Comparison of ENCODE assay signal across 7 mouse cellular contexts in genomic region chr19:4854552-4855469, GRCm38 (mm10). TPM values are rescaled to one million over a fixed set of nuclear protein-coding genes. Genes with fewer than 3 reads are reported as not detected.
DNase-seq lines count a peak whose midpoint lies in the region; ATAC-seq lines count a peak whose summit lies in the region.

Gene Ctsf (plus strand): TSS chr19:4855130.

- H3K4me2 ChIP-seq in limb, embryonic 11.5 days (ENCODE audit: low read depth, severe bottlenecking), result peak within 1 kb of the TSS; percentile 97
- peak within 1 kb of the TSS; percentile 97 for H3K4me2 ChIP-seq in midbrain, embryonic 13.5 days (replicated peaks)

- DNase-seq in heart, adult 9 months (ENCODE audit: low spot score in 2 of 2), result peak; percentile 92 to 93
- DNase-seq in kidney, adult 9 months, result peak; percentile 95
- peak; percentile 81 for DNase-seq in limb, embryonic 11.5 days (ENCODE audit: low spot score)
- DNase-seq in spleen, adult 18-20 months, result peak; percentile 30 to 35

- peaks cover 54% of the 10 kb centered on the region for H3K4me1 ChIP-seq in erythroblast, embryonic 14.5 days (ENCODE audit: control insufficient read depth)
- H3K4me1 ChIP-seq in limb, embryonic 11.5 days (ENCODE audit: control insufficient read depth, insufficient read depth, low read length), result peaks cover 3% of the 10 kb centered on the region; the same call in 1 of the 2 replicates
- H3K4me1 ChIP-seq in midbrain, embryonic 13.5 days (replicated peaks), result peaks cover 17% of the 10 kb centered on the region

- peak within 1 kb of the TSS; percentile 55 for H3K9ac ChIP-seq in limb, embryonic 11.5 days (ENCODE audit: low read length)
- H3K9ac ChIP-seq in midbrain, embryonic 13.5 days (replicated peaks), result peak within 1 kb of the TSS; percentile 81

- no peak within 1 kb of the TSS for H3K27ac ChIP-seq in limb, embryonic 11.5 days (replicated peaks; ENCODE audit: low read depth, low read length)
- H3K27ac ChIP-seq in midbrain, embryonic 13.5 days, result peak within 1 kb of the TSS; percentile 45; the same call in 1 of the 2 replicates

- peaks cover 5% of the 10 kb centered on the region; the same call in 1 of the 2 replicates for H3K9me3 ChIP-seq in erythroblast, embryonic 14.5 days (ENCODE audit: control insufficient read depth, low read length)
- H3K9me3 ChIP-seq in limb, embryonic 11.5 days (ENCODE audit: control insufficient read depth, low read length), result no peaks in the 10 kb centered on the region
- no peaks in the 10 kb centered on the region for H3K9me3 ChIP-seq in midbrain, embryonic 13.5 days

- peak within 1 kb of the TSS; percentile 66 for H3K4me3 ChIP-seq in erythroblast, embryonic 14.5 days (replicated peaks)
- H3K4me3 ChIP-seq in limb, embryonic 11.5 days (ENCODE audit: low read depth, low read length), result peak within 1 kb of the TSS; percentile 58
- H3K4me3 ChIP-seq in midbrain, embryonic 13.5 days (replicated peaks), result peak within 1 kb of the TSS; percentile 69

- peaks cover 34% of the 10 kb centered on the region for H3K36me3 ChIP-seq in erythroblast, embryonic 14.5 days (ENCODE audit: control insufficient read depth)
- no peaks in the 10 kb centered on the region for H3K36me3 ChIP-seq in limb, embryonic 11.5 days (ENCODE audit: control insufficient read depth, insufficient read depth, low read length)
- peaks cover 12% of the 10 kb centered on the region for H3K36me3 ChIP-seq in midbrain, embryonic 13.5 days

- H3K27me3 ChIP-seq in erythroblast, embryonic 14.5 days (ENCODE audit: control insufficient read depth), result peaks cover 70% of the 10 kb centered on the region
- H3K27me3 ChIP-seq in limb, embryonic 11.5 days (ENCODE audit: control insufficient read depth, insufficient read depth, low read length), result no peaks in the 10 kb centered on the region
- H3K27me3 ChIP-seq in midbrain, embryonic 13.5 days, result peaks cover 12% of the 10 kb centered on the region; the same call in 1 of the 2 replicates

- ATAC-seq in cerebellum, adult (ENCODE audit: insufficient number of reproducible peaks, low FRiP score, low TSS enrichment), result peak; percentile 93
- ATAC-seq in limb, embryonic 11.5 days (ENCODE audit: insufficient number of reproducible peaks, low FRiP score, low TSS enrichment, low read depth), result peak; percentile 68
- peak; percentile 94 for ATAC-seq in midbrain, embryonic 13.5 days

- 5% methylated on average over 45 of the region's 45 CpGs for WGBS in limb, embryonic 11.5 days
- WGBS in midbrain, embryonic 13.5 days, result 4% methylated on average over 45 of the region's 45 CpGs

RNA-seq across cellular contexts. Expression of gene Ctsf, which starts in this region (rescaled TPM):
- 12.0 and 15.6 TPM in 2 replicates for polyA plus RNA-seq in erythroblast, embryonic 14.5 days (2012)
- polyA plus RNA-seq in limb, embryonic 11.5 days (2014; fragmentation: Nextera tagmentation; extraction: Ambion mirVana), result 17.7 and 20.2 TPM in 2 replicates
- polyA plus RNA-seq in midbrain, embryonic 13.5 days (2015; fragmentation: Nextera tagmentation; extraction: Ambion mirVana), result 59.0 and 67.5 TPM in 2 replicates

Comparison
In these comparisons a context has a peak if more than half of its experiments do, and no peak if none do; other contexts are left out.
1. DNase-seq: peak in every context shown above with its lines; median percentile 95 in kidney, adult 9 months; 92 in heart, adult 9 months; 81 in limb, embryonic 11.5 days; 32 in spleen, adult 18-20 months.